Mouse (Mus musculus) brain, embryonic 14.5 days (tissue): ENCODE measurements at regions not wholly inside any gene's neighbourhood (a gene's known extent, or its start where the extent isn't known, plus 50 kb on each side); places are given as distances from the start of the nearest gene placed in this dataset.

Experiments used
- DNase-seq: peaks from one replicate; pipeline ENCODE4 v3.0.0-alpha.2; 2011; ENCODE audit warnings: low read depth
- CTCF ChIP-seq: fragments of 200-500 bp; IDR thresholded peaks from 2 replicates; pipeline ENCODE4 v1.5.1; 2012; ENCODE audit warnings: inconsistent platforms, mild to moderate bottlenecking, moderate library complexity, borderline replicate concordance; ENCODE audit not compliant: insufficient read depth, insufficient read length; ENCODE audit errors: extremely low read depth
- POLR2A ChIP-seq: fragments of 200-500 bp; IDR thresholded peaks from 2 replicates; pipeline ENCODE4 v1.6.1; 2012; ENCODE audit warnings: mild to moderate bottlenecking, inconsistent platforms, borderline replicate concordance; ENCODE audit not compliant: poor library complexity, insufficient read depth, insufficient read length, severe bottlenecking; ENCODE audit errors: extremely low read depth

GRCm38 (mm10) chr10:107198460-107198859, 73.0 kb upstream of the Lin7a start:
- peak; percentile 32 for DNase-seq
- TF ChIP-seq POLR2A (no peak), CTCF (no peak)

- DNase-seq: no peak
- TF ChIP-seq CTCF (no peak), POLR2A (no peak)
Measured at GRCm38 (mm10) chr10:107201051-107201450, 70.4 kb upstream of the Lin7a start.

DNA sequence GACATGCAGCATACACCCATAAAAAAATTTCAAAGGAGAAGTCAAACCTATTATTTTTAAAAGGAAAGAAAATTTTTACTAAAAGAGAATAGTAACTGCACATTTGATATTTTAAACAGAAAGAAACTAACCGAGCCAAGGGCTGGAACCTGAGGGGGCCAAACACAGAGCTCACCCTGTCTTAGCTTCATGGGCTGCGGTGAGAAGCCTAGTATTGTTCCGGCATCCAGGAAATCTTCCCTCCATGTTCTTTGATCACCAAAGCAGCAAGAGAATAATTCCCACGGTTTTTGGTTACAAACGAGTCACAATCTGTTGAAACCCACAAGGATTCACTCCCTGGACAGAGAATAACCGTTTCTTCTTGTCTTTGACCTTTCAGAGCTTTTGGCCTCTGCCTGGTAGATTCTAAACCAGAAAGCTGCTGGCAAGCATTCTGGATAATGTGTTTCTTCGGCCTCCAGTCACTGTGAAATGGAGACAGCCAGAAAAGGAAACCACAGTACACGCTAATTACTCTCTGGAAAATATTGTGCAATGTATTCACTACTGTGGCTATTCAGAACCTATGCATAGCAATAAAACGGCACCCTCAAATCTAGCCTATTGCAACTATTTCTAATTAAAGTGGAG, 66.3 kb upstream of the Lin7a start:
- TF ChIP-seq POLR2A (no peak), CTCF (no peak)
- DNase-seq: no peak

GRCm38 (mm10) chr10:107209927-107210326, 61.6 kb upstream of the Lin7a start:
- DNase-seq: no peak
- TF ChIP-seq CTCF: no peak
- TF ChIP-seq POLR2A: no peak

GRCm38 (mm10) chr10:107213071-107213470, 58.4 kb upstream of the Lin7a start:
- TF ChIP-seq POLR2A: no peak
- TF ChIP-seq CTCF: no peak
- DNase-seq: no peak

GRCm38 (mm10) chr10:107213541-107214340, 57.7 kb upstream of the Lin7a start:
- DNase-seq: no peak
- no peak for TF ChIP-seq POLR2A
- no peak for TF ChIP-seq CTCF

- no peak for TF ChIP-seq POLR2A
- DNase-seq: no peak
Measured at GRCm38 (mm10) chr10:107214741-107215230, 56.7 kb upstream of the Lin7a start.

DNA sequence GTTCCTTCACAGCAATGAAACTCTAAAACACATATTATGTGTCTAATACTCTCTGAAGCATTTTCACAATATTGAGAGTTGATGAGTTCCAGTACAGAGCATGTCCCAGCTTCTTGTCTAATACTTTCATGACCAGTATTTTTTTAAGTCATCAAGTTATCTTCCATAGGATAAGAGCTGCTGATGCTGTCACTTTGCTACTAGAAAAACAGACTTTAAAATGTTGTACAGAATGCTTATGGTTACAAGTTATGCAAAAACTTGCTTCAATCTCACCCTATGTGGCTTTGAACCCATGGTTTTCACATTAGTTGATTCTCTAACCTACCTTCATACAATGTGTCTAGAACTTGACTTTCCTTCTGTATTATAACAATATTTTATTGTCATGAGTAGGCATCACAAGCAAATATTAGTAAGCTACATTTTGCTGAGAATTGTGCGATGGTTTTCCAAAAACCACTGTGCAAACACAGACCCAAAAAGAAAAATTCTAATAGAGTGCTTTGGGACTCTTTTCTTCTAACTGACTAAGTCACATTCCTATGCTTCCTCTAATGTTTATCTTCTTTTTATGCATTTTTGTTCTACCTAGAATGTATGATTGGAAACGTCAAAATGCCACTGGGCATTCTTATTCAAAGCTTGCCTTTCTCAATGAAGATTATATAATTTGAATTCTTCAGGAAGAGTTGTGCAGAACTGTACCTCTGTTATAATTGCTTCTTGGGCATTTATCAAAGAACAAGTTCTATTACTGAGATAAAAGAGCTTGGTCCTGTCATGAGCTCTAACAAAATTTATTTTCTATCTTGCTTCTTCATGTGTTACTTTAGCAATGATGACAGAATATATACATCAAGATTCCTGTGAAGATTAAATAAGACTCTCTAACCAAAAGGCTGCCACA, 55.6 kb upstream of the Lin7a start:
- no peak for DNase-seq
- TF ChIP-seq CTCF (no peak), POLR2A (no peak)

GRCm38 (mm10) chr10:107216756-107217155, 54.7 kb upstream of the Lin7a start:
- TF ChIP-seq CTCF (no peak), POLR2A (no peak)

DNA sequence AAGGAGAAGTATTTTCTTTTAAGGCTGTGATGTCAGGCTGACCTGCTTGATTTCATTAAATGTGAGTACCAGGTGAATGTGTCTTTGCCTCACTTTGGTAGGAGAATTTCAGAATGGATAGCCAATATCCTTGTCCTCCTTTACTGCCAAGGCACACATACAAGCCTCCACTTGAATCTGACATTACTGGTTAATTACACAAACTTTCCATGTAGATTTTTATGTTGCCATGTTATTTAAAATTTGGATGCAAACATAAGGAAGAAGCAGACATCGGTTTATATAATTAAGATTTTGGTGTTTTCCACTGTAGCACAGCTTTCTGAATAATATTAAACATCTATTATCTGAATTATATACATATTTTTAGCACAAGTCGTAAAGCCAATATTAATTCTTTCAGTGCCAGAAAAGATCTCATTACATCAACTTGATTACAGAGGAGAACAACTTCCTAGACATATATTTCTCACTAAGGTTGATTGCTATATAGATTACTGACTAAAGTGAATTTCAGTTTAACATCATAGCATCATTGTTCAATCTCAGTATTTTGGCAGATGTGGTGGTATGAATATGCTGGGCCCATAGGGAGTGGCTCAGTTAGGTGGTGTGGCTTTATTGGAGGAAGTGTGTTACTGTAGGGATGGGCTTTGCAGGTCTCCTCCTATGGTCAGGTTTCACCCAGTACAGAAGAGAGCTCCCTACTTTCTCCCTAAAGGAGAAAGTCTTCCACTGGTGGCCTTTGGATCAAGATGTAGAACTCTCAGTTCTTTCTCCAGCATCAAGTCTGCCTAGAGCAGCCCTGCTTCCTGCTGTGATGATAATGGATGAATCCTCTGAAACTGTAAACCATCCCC, 53.9 kb upstream of the Lin7a start:
- TF ChIP-seq CTCF (no peak), POLR2A (no peak)
- DNase-seq: no peak

More at GRCm38 (mm10) chr10:107216756-107217155, 54.7 kb upstream of the Lin7a start:
- DNase-seq: no peak

DNA sequence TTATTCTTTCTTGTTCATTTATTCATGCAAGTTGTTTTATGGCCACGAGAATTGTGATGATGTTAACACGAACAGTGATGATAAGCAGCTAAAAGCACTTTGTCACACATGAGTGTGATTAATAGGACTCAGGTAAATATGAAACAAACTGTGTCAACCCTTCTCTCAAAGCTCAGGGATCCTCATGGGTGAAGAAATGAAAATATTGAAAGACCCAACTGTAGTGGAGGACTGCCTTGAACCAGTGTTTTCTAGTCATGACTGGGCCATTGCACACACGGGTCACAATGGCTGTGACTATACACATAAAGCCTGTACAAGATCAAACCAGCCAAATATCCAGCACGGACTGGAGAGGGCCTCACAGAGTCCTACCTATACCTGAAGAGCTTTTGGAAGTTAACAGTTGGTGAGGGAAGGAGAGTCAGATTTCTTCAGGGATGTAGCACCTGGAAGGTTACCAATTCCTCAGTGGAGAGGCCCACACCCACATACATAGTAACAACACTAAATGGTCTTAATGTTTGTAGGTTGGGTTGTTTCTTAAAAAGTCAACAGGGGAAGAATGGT, 52.5 kb upstream of the Lin7a start:
- TF ChIP-seq POLR2A: no peak
- DNase-seq: no peak
